Mouse (Mus musculus): Measurements from ENCODE around the gene Fam129b. TPM values are rescaled to one million over a fixed set of nuclear protein-coding genes. Genes with fewer than 3 reads are reported as not detected.

The Fam129b gene
- total and polyA plus RNA-seq, 3 experiments, result 17.5 to 20.0 TPM; not detected in 1

GRCm38 (mm10) chr2:32838147-32838884, 37.6 kb upstream of the Fam129b start:
- TF ChIP-seq ETS1 (IDR thresholded peaks at IDR 0.05; ENCODE audit: low read depth, low read length) (no peak), RAD21 (IDR thresholded peaks at IDR 0.05; ENCODE audit: low read depth, low read length) (no peak), BHLHE40 (IDR thresholded peaks at IDR 0.05; ENCODE audit: borderline replicate concordance, low read depth, low read length) (no peak), ZKSCAN1 (IDR thresholded peaks at IDR 0.05; ENCODE audit: low read depth, low read length) (no peak), CTCF (IDR thresholded peaks at IDR 0.05 in 2 of 3, conservative IDR thresholded peaks at IDR 0.05 in 1 of 3; ENCODE audit: control insufficient read depth in 1 of 3, insufficient read depth in 1 of 3, low read depth in 2 of 3, low read length in 3 of 3, poor library complexity in 1 of 3, severe bottlenecking in 1 of 3) (no peak), MXI1 (IDR thresholded peaks at IDR 0.05; ENCODE audit: low read depth, low read length) (no peak), JUND (IDR thresholded peaks at IDR 0.05; ENCODE audit: low read depth, low read length) (no peak), POLR2AphosphoS2 (IDR thresholded peaks at IDR 0.05; ENCODE audit: low read length) (no peak), USF1 (IDR thresholded peaks at IDR 0.05; ENCODE audit: low read depth, low read length) (no peak), ZNF384 (IDR thresholded peaks at IDR 0.05; ENCODE audit: low read depth, low read length) (no peak), GATA1 (IDR thresholded peaks at IDR 0.05; ENCODE audit: low read depth, low read length) (no peak), CHD1 (IDR thresholded peaks at IDR 0.05; ENCODE audit: low read depth, low read length) (no peak), POLR2A (IDR thresholded peaks at IDR 0.05; ENCODE audit: control insufficient read depth in 1 of 2, insufficient read depth in 1 of 2, low read depth in 1 of 2, low read length in 2 of 2, poor library complexity in 1 of 2) (no peak), MEF2A (IDR thresholded peaks at IDR 0.05; ENCODE audit: extremely low read depth, insufficient replicate concordance, low read depth, low read length, poor library complexity, severe bottlenecking) (no peak), HCFC1 (IDR thresholded peaks at IDR 0.05; ENCODE audit: low read depth, low read length) (no peak), ELF1 (IDR thresholded peaks at IDR 0.05; ENCODE audit: low read depth, low read length) (no peak), SMC3 (IDR thresholded peaks at IDR 0.05; ENCODE audit: low read depth, low read length) (no peak)
- no peaks in the 10 kb centered on the region for H3K4me1 ChIP-seq (ENCODE audit: control insufficient read depth in 1 of 2, insufficient read depth in 2 of 2, low read length in 2 of 2)
- no peaks in the 10 kb centered on the region; a peak in 1 of 4 replicates for H3K36me3 ChIP-seq (ENCODE audit: control insufficient read depth in 1 of 2, insufficient read depth in 2 of 2, low read length in 2 of 2)
- H3K9me3 ChIP-seq (replicated peaks; ENCODE audit: insufficient read depth, low read length), result no peaks in the 10 kb centered on the region
- no peaks in the 10 kb centered on the region for H3K27me3 ChIP-seq (ENCODE audit: control insufficient read depth in 1 of 2, insufficient read depth in 2 of 2, low read length in 2 of 2)
- H3K4me3 ChIP-seq (ENCODE audit: control insufficient read depth in 1 of 2, insufficient read depth in 1 of 2, low read depth in 2 of 2, low read length in 2 of 2), result no peak overlapping the region
- no peak for DNase-seq (ENCODE audit: low read depth, low spot score)
- no peaks in the 10 kb centered on the region for H3K79me2 ChIP-seq (ENCODE audit: control insufficient read depth, insufficient read depth, low read length, poor library complexity)
- no peak overlapping the region for H3K27ac ChIP-seq (ENCODE audit: control insufficient read depth, low read depth, low read length)
- no peak overlapping the region for H3K9ac ChIP-seq (ENCODE audit: control insufficient read depth, low read depth, low read length, poor library complexity, severe bottlenecking)

- no peak for TF ChIP-seq GABPA (IDR thresholded peaks at IDR 0.05; ENCODE audit: low read depth, low read length)
- TF ChIP-seq MYB (IDR thresholded peaks at IDR 0.05; ENCODE audit: low read depth, low read length), result no peak
- TF ChIP-seq ZKSCAN1 (IDR thresholded peaks at IDR 0.05; ENCODE audit: low read depth, low read length), result no peak
- H3K4me1 ChIP-seq (ENCODE audit: control insufficient read depth in 1 of 2, insufficient read depth in 2 of 2, low read length in 2 of 2), result no peaks in the 10 kb centered on the region
- H3K4me3 ChIP-seq (ENCODE audit: control insufficient read depth in 1 of 2, insufficient read depth in 1 of 2, low read depth in 2 of 2, low read length in 2 of 2), result no peak overlapping the region
- no peaks in the 10 kb centered on the region for H3K9me3 ChIP-seq (replicated peaks; ENCODE audit: insufficient read depth, low read length)
- H3K9ac ChIP-seq (ENCODE audit: control insufficient read depth, low read depth, low read length, poor library complexity, severe bottlenecking), result no peak overlapping the region
- no peaks in the 10 kb centered on the region for H3K27me3 ChIP-seq (ENCODE audit: control insufficient read depth in 1 of 2, insufficient read depth in 2 of 2, low read length in 2 of 2)
- no peak for DNase-seq (ENCODE audit: low read depth, low spot score)
- H3K36me3 ChIP-seq (ENCODE audit: control insufficient read depth in 1 of 2, insufficient read depth in 2 of 2, low read length in 2 of 2), result no peaks in the 10 kb centered on the region; a peak in 1 of 4 replicates
- no peak overlapping the region for H3K27ac ChIP-seq (ENCODE audit: control insufficient read depth, low read depth, low read length)
- H3K79me2 ChIP-seq (ENCODE audit: control insufficient read depth, insufficient read depth, low read length, poor library complexity), result no peaks in the 10 kb centered on the region
Observed at GRCm38 (mm10) chr2:32839261-32839660, 36.7 kb upstream of the Fam129b start.
